Mouse (Mus musculus): ENCODE results near the gene Fgfrl1. TPM values are rescaled to one million over a fixed set of nuclear protein-coding genes. Genes with fewer than 3 reads are reported as not detected.
A peak's percentile ranks its signal among the peaks of the same experiment; 100 is the strongest.

Fgfrl1 gene
- 14.8 and 14.9 TPM in 2 replicates for polyA plus RNA-seq (2015; fragmentation: Nextera tagmentation; extraction: Ambion mirVana)

GRCm38 (mm10) chr5:108692271-108692670 lies at the start of gene Fgfrl1:
Fgfrl1 (plus strand) TSS chr5:108692382.
- H3K4me1 ChIP-seq (replicated peaks; ENCODE audit: control insufficient read depth, insufficient read depth, low read length), result peaks cover 4% of the 10 kb centered on the region; the same call in 1 of the 2 replicates
- H3K36me3 ChIP-seq (ENCODE audit: control insufficient read depth, insufficient read depth), result no peaks in the 10 kb centered on the region
- 3% methylated on average over 16 of the region's 18 CpGs for WGBS
- H3K9ac ChIP-seq (ENCODE audit: low read depth, low read length), result peak within 1 kb of the TSS; percentile 26; the same call in 1 of the 2 replicates
- TF ChIP-seq CTCF (IDR thresholded peaks at IDR 0.05; ENCODE audit: low read depth), result peak; percentile 71
- peak; percentile 32; the same call in 1 of the 2 replicates for ATAC-seq
- no peak within 1 kb of the TSS for H3K27ac ChIP-seq (ENCODE audit: low read depth, low read length)
- peak within 1 kb of the TSS; percentile 96 for H3K4me2 ChIP-seq (replicated peaks; ENCODE audit: low read depth)
- H3K4me3 ChIP-seq (ENCODE audit: low read depth, low read length), result peak within 1 kb of the TSS; percentile 96
- no peaks in the 10 kb centered on the region for H3K9me3 ChIP-seq (ENCODE audit: control insufficient read depth)
- no peaks in the 10 kb centered on the region for H3K27me3 ChIP-seq (replicated peaks; ENCODE audit: control insufficient read depth, insufficient read depth, low read length)

DNA sequence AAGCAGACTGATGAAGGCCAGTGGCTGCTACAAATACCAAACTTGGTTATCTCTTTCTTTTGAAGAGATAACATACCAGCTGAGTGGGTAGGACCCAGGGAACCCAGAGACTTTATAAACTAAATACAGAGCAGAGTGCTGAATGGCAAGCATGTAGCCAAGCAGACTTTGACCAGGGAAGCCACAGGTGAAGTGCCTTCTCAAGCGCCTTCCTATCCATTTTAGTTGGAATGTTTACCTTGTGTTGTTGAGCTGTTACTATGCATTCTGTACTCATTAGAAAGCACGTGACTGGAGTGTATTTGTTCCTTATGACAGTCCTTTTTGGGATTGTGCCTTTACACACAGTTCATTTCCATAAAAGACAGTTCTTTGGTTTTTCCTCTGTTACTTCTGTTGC lies 48.5 kb upstream of the Fgfrl1 start:
- Histone ChIP-seq H3K9ac (ENCODE audit: low read depth, low read length) (no peak overlapping the region), H3K27ac (ENCODE audit: low read depth, low read length) (no peak overlapping the region), H3K36me3 (ENCODE audit: control insufficient read depth, insufficient read depth) (peaks cover 54% of the 10 kb centered on the region), H3K4me1 (replicated peaks; ENCODE audit: control insufficient read depth, insufficient read depth, low read length) (no peaks in the 10 kb centered on the region), H3K4me2 (replicated peaks; ENCODE audit: low read depth) (no peak overlapping the region), H3K4me3 (ENCODE audit: low read depth, low read length) (no peak overlapping the region), H3K27me3 (replicated peaks; ENCODE audit: control insufficient read depth, insufficient read depth, low read length) (no peaks in the 10 kb centered on the region), H3K9me3 (ENCODE audit: control insufficient read depth) (no peaks in the 10 kb centered on the region)
- peak; percentile 32; the same call in 1 of the 2 replicates for ATAC-seq
- 51% methylated on average over 2 of the region's 2 CpGs for WGBS
- TF ChIP-seq CTCF (IDR thresholded peaks at IDR 0.05; ENCODE audit: low read depth), result no peak

GRCm38 (mm10) chr5:108645651-108646342 lies 46.4 kb upstream of the Fgfrl1 start:
- no peak for ATAC-seq
- Histone ChIP-seq H3K4me1 (replicated peaks; ENCODE audit: control insufficient read depth, insufficient read depth, low read length) (no peaks in the 10 kb centered on the region), H3K27me3 (replicated peaks; ENCODE audit: control insufficient read depth, insufficient read depth, low read length) (no peaks in the 10 kb centered on the region), H3K36me3 (ENCODE audit: control insufficient read depth, insufficient read depth) (peaks cover 66% of the 10 kb centered on the region), H3K4me3 (ENCODE audit: low read depth, low read length) (no peak overlapping the region), H3K27ac (ENCODE audit: low read depth, low read length) (no peak overlapping the region), H3K9ac (ENCODE audit: low read depth, low read length) (no peak overlapping the region), H3K9me3 (ENCODE audit: control insufficient read depth) (no peaks in the 10 kb centered on the region), H3K4me2 (replicated peaks; ENCODE audit: low read depth) (no peak overlapping the region)
- peak; percentile 42 for TF ChIP-seq CTCF (IDR thresholded peaks at IDR 0.05; ENCODE audit: low read depth)
- 92% methylated on average over 9 of the region's 9 CpGs for WGBS

- Histone ChIP-seq H3K27ac (ENCODE audit: low read depth, low read length) (no peak overlapping the region), H3K9me3 (ENCODE audit: control insufficient read depth) (no peaks in the 10 kb centered on the region), H3K36me3 (ENCODE audit: control insufficient read depth, insufficient read depth) (peaks cover 70% of the 10 kb centered on the region), H3K4me2 (replicated peaks; ENCODE audit: low read depth) (no peak overlapping the region), H3K27me3 (replicated peaks; ENCODE audit: control insufficient read depth, insufficient read depth, low read length) (no peaks in the 10 kb centered on the region), H3K4me3 (ENCODE audit: low read depth, low read length) (no peak overlapping the region), H3K9ac (ENCODE audit: low read depth, low read length) (no peak overlapping the region), H3K4me1 (replicated peaks; ENCODE audit: control insufficient read depth, insufficient read depth, low read length) (no peaks in the 10 kb centered on the region)
- no peak for TF ChIP-seq CTCF (IDR thresholded peaks at IDR 0.05; ENCODE audit: low read depth)
- ATAC-seq, result no peak
- 84% methylated on average over 3 of the region's 3 CpGs for WGBS
Measured at GRCm38 (mm10) chr5:108646343-108646660, 45.9 kb upstream of the Fgfrl1 start.

DNA sequence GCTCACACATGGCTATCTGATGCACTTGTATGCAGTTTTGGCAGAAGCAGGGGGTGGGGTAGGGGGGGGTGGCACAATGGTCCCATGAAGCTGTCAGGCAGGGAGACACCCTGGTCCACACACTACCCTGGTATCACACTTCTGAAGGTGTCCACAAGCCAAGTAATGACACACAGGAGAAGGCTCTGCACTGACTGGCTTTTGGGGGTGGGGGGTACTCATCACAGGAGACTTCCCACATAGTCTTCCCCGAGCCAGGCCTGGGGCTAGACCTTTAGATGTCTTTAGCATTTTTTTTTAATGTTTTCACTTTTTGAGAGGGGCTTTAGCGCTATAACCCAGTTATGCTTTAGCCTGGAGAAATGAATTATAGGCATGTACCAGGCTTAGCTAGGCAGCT lies 44.9 kb upstream of the Fgfrl1 start:
- Histone ChIP-seq H3K4me2 (replicated peaks; ENCODE audit: low read depth) (no peak overlapping the region), H3K4me3 (ENCODE audit: low read depth, low read length) (no peak overlapping the region), H3K27me3 (replicated peaks; ENCODE audit: control insufficient read depth, insufficient read depth, low read length) (no peaks in the 10 kb centered on the region), H3K9me3 (ENCODE audit: control insufficient read depth) (no peaks in the 10 kb centered on the region), H3K9ac (ENCODE audit: low read depth, low read length) (no peak overlapping the region), H3K4me1 (replicated peaks; ENCODE audit: control insufficient read depth, insufficient read depth, low read length) (no peaks in the 10 kb centered on the region), H3K27ac (ENCODE audit: low read depth, low read length) (no peak overlapping the region), H3K36me3 (ENCODE audit: control insufficient read depth, insufficient read depth) (peaks cover 78% of the 10 kb centered on the region)
- 91% methylated on average over 2 of the region's 2 CpGs for WGBS
- TF ChIP-seq CTCF (IDR thresholded peaks at IDR 0.05; ENCODE audit: low read depth), result no peak
- ATAC-seq, result no peak

DNA sequence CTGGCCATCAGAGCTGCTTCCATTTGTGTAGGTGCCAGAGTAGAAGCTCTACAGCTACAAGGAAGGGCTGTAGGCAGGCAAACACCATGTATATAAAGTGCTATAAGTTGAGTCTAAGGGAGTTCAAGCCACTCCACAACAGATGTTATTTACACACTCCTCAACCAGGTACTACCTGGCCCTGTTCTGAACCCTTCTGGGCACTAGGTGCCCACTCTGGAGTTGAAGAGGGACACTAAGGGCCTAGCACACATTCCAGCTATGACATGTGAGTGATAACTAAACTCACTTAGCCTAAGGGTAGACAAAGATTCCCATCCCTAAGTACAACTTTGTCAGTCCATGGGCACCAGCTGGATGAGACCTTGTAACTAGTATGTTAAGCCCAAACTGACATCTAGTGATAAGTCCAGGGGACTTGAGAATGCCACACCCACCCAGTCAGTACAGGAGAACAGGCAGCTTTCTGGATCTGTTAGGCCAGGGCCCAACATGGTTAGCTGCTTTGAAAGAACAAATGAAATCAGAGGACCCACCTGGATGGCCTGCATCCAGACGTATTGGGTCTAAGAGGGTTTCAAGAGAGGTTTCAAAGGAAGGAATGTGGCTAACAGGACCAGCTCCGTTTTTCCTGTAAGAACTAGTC lies 44.2 kb upstream of the Fgfrl1 start:
- H3K36me3 ChIP-seq (ENCODE audit: control insufficient read depth, insufficient read depth), result peaks cover 78% of the 10 kb centered on the region
- ATAC-seq, result no peak

More for the DNA sequence above, 44.2 kb upstream of the Fgfrl1 start:
- no peaks in the 10 kb centered on the region for H3K4me1 ChIP-seq (replicated peaks; ENCODE audit: control insufficient read depth, insufficient read depth, low read length)
- no peaks in the 10 kb centered on the region for H3K9me3 ChIP-seq (ENCODE audit: control insufficient read depth)
- H3K9ac ChIP-seq (ENCODE audit: low read depth, low read length), result no peak overlapping the region
- WGBS, result 93% methylated on average over 2 of the region's 2 CpGs
- no peak overlapping the region for H3K27ac ChIP-seq (ENCODE audit: low read depth, low read length)
- H3K4me3 ChIP-seq (ENCODE audit: low read depth, low read length), result no peak overlapping the region
- no peak overlapping the region for H3K4me2 ChIP-seq (replicated peaks; ENCODE audit: low read depth)
- H3K27me3 ChIP-seq (replicated peaks; ENCODE audit: control insufficient read depth, insufficient read depth, low read length), result no peaks in the 10 kb centered on the region
- TF ChIP-seq CTCF (IDR thresholded peaks at IDR 0.05; ENCODE audit: low read depth), result no peak
